Mouse (Mus musculus) limb, embryonic 13.5 days (tissue): Measurements from ENCODE around the gene Agap1. TPM values are rescaled to one million over a fixed set of nuclear protein-coding genes. Genes with fewer than 3 reads are reported as not detected.
A peak's percentile ranks its signal among the peaks of the same experiment; 100 is the strongest.

Source experiments
- ATAC-seq: fragments of 200-750 bp; cut with Nextera tagmentation; 2 replicates; pipeline ENCODE4 v1.8.0; 2017; ENCODE audit warnings: low read depth, moderate number of reproducible peaks, moderate TSS enrichment; ENCODE audit not compliant: low FRiP score
- H3K27ac ChIP-seq: fragments of 300-500 bp; sonication (generic); 2 replicates; pipeline ENCODE4 v1.5.1; 2015; ENCODE audit warnings: inconsistent platforms, mild to moderate bottlenecking, moderate library complexity
- H3K27me3 ChIP-seq: fragments of 300-500 bp; sonication (generic); 2 replicates; pipeline ENCODE4 v1.6.1; 2015; ENCODE audit warnings: mild to moderate bottlenecking, inconsistent platforms
- H3K36me3 ChIP-seq: fragments of 300-500 bp; sonication (generic); 2 replicates; pipeline ENCODE4 v1.6.1; 2015; ENCODE audit warnings: inconsistent platforms, mild to moderate bottlenecking, moderate library complexity
- H3K4me1 ChIP-seq: fragments of 300-500 bp; sonication (generic); 2 replicates; pipeline ENCODE4 v1.6.1; 2015; ENCODE audit warnings: inconsistent platforms
- H3K4me2 ChIP-seq: fragments of 300-500 bp; sonication (generic); replicated peaks from 2 replicates; pipeline ENCODE4 v1.6.1; 2015; ENCODE audit warnings: inconsistent platforms, mild to moderate bottlenecking, moderate library complexity
- H3K4me3 ChIP-seq: fragments of 300-500 bp; sonication (generic); 2 replicates; pipeline ENCODE4 v1.5.1; 2015; ENCODE audit warnings: moderate library complexity, mild to moderate bottlenecking, inconsistent platforms
- H3K9ac ChIP-seq: fragments of 300-500 bp; sonication (generic); 2 replicates; pipeline ENCODE4 v1.6.1; 2015; ENCODE audit warnings: mild to moderate bottlenecking, inconsistent platforms
- H3K9me3 ChIP-seq: fragments of 300-500 bp; sonication (generic); 2 replicates; pipeline ENCODE4 v1.6.1; 2016; ENCODE audit warnings: inconsistent platforms
- WGBS: fragments of 180-500 bp; shearing (Covaris S2); methylation state at CpG from one replicate; pipeline ENCODE4 v1.1.7; 2015; 5-methylcytosine and 5-hydroxymethylcytosine counted together
- polyA plus RNA-seq: library from polyadenylated mRNA; unstranded; fragments of >200 nt; fragmentation: Nextera tagmentation; extraction: Ambion mirVana; gene quantifications from 2 replicates; pipeline ENCODE4 v1.2.1, GENCODE M21; 2015

Agap1 gene
- polyA plus RNA-seq, 1 experiment from 2014 or later: 13.3 TPM

DNA sequence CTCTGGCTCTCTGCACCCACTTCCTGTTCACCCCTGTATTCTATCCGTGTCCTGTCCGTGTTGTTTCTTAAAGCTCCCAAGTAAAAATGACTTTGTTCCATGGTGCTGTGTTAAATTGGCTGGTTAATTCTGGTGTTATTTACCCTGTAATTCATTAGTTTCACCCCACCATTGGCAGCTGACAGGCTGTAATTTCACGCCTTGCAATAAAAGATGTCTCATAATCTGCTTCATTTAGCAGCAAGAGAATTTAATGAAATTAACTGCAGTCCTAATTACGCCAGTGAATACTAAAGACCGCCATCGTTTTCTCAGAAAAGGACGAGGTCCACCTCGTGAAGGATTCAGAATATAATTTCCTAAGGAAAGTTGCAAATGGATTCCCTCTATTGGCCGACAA lies 245.6 kb downstream of the Agap1 start:
- Histone ChIP-seq H3K36me3 (peaks cover 29% of the 10 kb centered on the region), H3K4me1 (peaks cover 28% of the 10 kb centered on the region), H3K9ac (no peak overlapping the region), H3K4me3 (no peak overlapping the region), H3K9me3 (no peaks in the 10 kb centered on the region), H3K27ac (no peak overlapping the region), H3K27me3 (no peaks in the 10 kb centered on the region), H3K4me2 (no peak overlapping the region)
- WGBS: 67% methylated on average over 9 of the region's 9 CpGs
- no peak for ATAC-seq

DNA sequence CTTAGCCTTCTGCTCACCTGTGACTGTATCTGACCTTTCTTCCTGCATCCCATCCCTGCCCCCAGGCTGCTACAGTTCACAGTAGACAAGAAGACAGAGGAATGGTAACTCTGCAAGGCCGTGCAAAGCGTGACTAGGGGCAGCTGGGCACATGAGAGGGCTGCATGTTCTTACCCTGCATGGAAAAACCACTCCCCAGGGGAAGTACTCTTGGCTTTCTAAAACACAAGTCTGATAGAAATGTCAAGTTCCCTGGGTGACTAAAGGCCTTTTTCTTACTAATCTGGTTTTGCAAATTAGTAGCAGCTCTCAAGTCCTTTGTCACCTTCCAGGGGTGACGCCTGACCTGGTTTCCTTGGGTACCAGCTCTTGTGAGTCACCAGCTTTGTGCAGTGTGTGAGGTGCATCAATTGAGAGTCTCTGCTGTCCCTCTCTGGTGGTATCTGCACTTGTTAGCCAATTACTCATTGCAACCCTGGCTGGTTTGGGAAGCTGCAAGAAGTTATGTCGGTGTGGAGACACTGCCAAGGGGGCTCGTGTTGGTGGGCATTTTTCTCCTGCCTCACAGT lies 246.6 kb downstream of the Agap1 start:
- H3K4me2 ChIP-seq: no peak overlapping the region
- H3K4me3 ChIP-seq: no peak overlapping the region
- H3K27ac ChIP-seq: no peak overlapping the region
- no peaks in the 10 kb centered on the region for H3K27me3 ChIP-seq
- ATAC-seq: no peak
- WGBS: 83% methylated on average over 5 of the region's 5 CpGs
- H3K9ac ChIP-seq: no peak overlapping the region
- H3K9me3 ChIP-seq: no peaks in the 10 kb centered on the region
- peaks cover 28% of the 10 kb centered on the region for H3K4me1 ChIP-seq
- peaks cover 27% of the 10 kb centered on the region for H3K36me3 ChIP-seq

DNA sequence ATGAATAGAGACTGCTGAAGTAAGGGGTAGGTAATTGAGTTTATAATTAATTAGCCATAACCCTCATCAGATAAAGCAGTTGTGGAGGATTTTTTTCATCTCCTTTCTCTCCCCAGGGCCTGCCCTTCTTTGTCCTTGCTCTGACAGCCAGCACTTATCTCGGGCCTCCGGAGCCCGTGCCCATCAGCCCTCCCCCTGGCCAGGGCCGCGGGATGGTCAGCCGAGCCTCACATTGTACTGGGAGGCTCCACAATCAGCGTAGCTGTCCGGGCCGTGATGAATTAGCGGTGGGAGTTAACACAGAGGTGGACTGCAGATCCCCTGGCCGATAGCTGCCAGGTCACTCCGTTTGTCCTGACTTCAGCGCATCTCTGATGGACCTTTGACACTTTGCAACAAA lies 248.7 kb downstream of the Agap1 start:
- no peak overlapping the region for H3K4me2 ChIP-seq
- H3K27me3 ChIP-seq: no peaks in the 10 kb centered on the region
- no peak overlapping the region for H3K9ac ChIP-seq
- H3K9me3 ChIP-seq: no peaks in the 10 kb centered on the region
- H3K27ac ChIP-seq: no peak overlapping the region
- WGBS: 15% methylated on average over 13 of the region's 13 CpGs
- H3K4me3 ChIP-seq: no peak overlapping the region
- H3K36me3 ChIP-seq: peaks cover 23% of the 10 kb centered on the region
- H3K4me1 ChIP-seq: peaks cover 40% of the 10 kb centered on the region
- ATAC-seq: no peak

DNA sequence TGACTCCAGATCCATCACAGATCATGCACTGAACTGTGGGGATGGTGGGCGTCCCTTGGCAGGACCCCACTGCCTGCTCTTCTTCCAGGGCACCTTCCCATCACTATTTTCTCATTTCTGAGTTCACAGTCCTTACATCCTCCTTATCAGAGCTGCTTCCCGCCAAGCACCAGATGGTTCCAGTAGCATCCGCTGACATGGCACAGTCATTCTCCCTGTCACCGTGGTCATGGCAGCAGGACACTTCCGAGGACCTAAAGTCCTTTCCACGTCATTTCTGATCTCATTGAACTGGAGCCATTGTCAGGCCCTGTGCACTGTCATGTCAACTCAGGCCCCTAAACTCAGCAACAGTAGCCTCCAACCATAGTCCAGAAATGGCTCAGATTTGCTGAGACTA lies 251.1 kb downstream of the Agap1 start:
- 95% methylated on average over 6 of the region's 6 CpGs for WGBS

DNA sequence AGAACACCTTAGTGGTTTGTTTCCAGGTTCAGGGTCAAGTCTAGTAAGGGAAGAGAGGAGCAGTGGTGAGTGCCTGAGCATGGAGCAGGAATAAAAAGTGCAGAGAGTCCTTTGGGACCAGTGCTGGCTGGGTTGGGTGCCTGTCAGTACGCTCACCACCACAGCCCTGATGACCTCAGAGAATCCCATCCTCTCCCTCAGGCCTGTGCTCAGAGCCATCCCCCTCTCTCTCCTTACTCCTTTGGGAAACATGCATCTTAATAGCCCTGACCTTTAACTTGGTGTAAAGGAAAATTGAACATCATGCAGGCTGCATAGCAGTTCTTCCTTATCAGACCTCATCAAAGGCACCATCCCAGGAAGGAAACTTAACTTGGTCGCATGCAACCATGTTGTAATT lies 252.3 kb downstream of the Agap1 start:
- ATAC-seq: no peak

More for the DNA sequence above, 251.1 kb downstream of the Agap1 start:
- Histone ChIP-seq H3K9ac (no peak overlapping the region), H3K4me2 (no peak overlapping the region), H3K4me3 (no peak overlapping the region), H3K36me3 (peaks cover 10% of the 10 kb centered on the region; the same call in 1 of the 2 replicates), H3K9me3 (no peaks in the 10 kb centered on the region), H3K27ac (no peak overlapping the region), H3K4me1 (peaks cover 63% of the 10 kb centered on the region), H3K27me3 (no peaks in the 10 kb centered on the region)
- no peak for ATAC-seq

DNA sequence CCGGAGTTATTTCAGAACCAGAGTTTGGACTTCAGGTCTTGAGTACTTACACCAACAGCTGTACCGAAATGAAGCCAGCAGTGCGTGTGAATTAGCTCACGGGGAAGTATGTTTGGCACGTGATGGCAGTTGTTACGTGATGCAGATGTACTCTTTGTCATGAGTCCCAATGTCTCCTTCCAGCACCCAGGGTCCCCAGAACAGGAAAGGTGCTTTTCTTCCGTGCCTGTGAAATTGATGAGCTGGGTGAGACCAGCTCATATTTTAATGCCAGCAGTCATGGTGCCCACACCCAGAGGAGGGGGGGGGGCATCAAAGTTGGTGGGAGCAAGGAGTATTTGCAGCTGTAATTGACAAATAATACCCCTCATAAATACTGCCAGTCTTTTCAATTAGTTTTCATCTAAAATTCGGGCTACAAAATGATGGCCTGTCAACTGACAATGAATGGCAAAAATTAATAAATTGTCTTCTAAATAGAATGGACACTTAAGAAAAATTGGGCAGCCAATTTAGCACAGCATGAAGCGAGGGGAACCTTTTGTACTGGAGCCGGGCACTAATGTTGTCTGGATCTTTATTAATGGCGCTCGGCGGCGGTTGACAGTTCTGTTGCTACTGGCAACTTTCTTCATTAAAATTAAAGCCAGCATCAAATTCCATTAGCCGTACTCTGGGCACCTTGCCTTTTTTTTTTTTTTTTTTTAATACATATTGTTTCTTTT lies 253.3 kb downstream of the Agap1 start:
- Histone ChIP-seq H3K27ac (no peak overlapping the region), H3K4me3 (no peak overlapping the region), H3K9ac (no peak overlapping the region), H3K4me1 (peaks cover 59% of the 10 kb centered on the region), H3K9me3 (no peaks in the 10 kb centered on the region), H3K27me3 (no peaks in the 10 kb centered on the region), H3K36me3 (peaks cover 12% of the 10 kb centered on the region; the same call in 1 of the 2 replicates), H3K4me2 (no peak overlapping the region)
- 34% methylated on average over 15 of the region's 15 CpGs for WGBS
- ATAC-seq: no peak

More for the DNA sequence above, 252.3 kb downstream of the Agap1 start:
- Histone ChIP-seq H3K27ac (no peak overlapping the region), H3K4me2 (no peak overlapping the region), H3K27me3 (no peaks in the 10 kb centered on the region), H3K4me1 (peaks cover 68% of the 10 kb centered on the region), H3K36me3 (peaks cover 7% of the 10 kb centered on the region; the same call in 1 of the 2 replicates), H3K9ac (no peak overlapping the region), H3K4me3 (no peak overlapping the region), H3K9me3 (no peaks in the 10 kb centered on the region)
- 85% methylated on average over 2 of the region's 2 CpGs for WGBS

DNA sequence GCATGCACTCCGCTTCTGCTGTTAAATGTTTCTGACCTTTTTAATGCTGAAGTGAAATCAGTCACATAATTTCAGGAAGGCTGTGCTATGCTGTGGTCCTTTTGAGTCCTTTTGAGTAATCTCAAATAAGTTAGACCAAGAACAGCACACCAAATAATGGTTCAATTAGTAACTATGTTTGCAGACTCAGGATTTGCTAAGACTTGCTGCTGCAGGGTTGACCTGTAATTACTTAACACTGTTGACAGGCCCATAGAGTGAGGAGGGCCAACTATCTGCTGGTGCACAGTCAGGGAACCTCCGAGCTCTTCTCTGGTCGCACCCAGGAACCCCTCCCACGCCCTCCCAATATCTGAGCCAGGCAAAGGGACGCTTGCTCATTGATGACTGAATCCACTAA lies 255.2 kb downstream of the Agap1 start:
- no peaks in the 10 kb centered on the region for H3K9me3 ChIP-seq
- 81% methylated on average over 5 of the region's 5 CpGs for WGBS
- no peak for ATAC-seq
- H3K36me3 ChIP-seq: peaks cover 12% of the 10 kb centered on the region; the same call in 1 of the 2 replicates
- H3K4me3 ChIP-seq: no peak overlapping the region
- peaks cover 67% of the 10 kb centered on the region for H3K4me1 ChIP-seq
- no peak overlapping the region for H3K9ac ChIP-seq
- H3K27me3 ChIP-seq: no peaks in the 10 kb centered on the region
- H3K4me2 ChIP-seq: no peak overlapping the region
- no peak overlapping the region for H3K27ac ChIP-seq

DNA sequence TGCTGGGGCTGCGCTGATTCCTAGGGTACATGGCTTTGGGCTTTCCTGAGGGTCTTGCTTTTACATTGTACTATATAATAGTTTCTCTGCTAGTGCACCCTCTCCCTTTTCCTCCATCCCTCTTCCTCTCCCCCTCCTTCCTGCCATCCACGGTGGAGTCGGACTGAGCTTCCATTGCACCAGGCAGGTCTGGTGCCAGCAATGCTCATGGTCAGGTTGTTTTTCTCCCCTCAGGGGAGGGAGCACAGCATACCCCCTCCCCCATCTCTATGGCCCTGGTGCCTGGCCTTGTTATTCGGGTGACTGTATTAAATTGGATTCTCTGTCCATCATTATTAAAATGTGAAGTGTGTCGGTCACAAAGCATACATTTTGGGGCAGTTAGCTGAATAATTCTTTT lies 259.1 kb downstream of the Agap1 start:
- Histone ChIP-seq H3K27ac (no peak overlapping the region), H3K9me3 (no peaks in the 10 kb centered on the region), H3K4me3 (no peak overlapping the region), H3K36me3 (peaks cover 5% of the 10 kb centered on the region; the same call in 1 of the 2 replicates), H3K9ac (no peak overlapping the region), H3K4me1 (peaks cover 76% of the 10 kb centered on the region), H3K27me3 (no peaks in the 10 kb centered on the region), H3K4me2 (no peak overlapping the region)
- WGBS: 30% methylated on average over 5 of the region's 5 CpGs
- no peak for ATAC-seq

DNA sequence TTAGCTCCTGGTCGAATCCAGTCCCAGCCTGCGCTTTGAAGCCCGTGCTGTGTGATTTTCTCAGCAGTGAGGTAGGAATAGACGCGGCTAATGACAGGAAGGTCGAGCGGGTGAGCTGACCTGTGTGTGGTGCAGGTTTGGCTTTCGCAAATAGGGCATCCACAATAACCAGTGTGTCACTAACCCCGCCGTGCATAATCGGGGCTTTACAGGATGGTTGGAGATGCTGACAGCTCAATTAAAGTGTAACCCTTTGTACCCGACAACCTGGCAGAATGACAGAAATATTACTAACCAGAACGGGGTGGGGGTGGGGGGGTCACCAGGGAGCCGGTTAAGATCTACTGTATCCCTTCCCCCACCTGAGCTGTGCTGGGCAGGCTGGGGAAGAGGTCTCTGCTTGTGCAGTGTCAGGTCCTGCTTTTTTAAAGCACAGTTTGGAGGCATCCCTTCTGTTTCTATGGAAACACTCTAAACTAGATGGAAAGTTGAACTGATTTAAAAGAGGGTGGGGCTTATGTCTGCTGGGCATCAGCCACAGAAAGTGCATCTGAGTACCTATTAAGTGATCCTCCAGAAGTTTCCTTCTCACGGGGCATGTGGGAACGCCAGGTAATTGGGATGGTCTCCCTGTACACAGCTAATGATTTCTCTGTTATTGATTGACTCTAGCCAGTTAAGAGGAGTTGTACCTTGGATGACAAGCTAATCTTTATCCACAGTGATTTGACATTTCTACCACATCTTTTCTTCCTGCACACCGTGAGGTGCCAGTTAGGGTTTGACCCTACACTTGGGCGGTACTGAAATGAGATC lies 259.8 kb downstream of the Agap1 start:
- no peaks in the 10 kb centered on the region for H3K9me3 ChIP-seq
- no peak overlapping the region for H3K4me3 ChIP-seq
- H3K27ac ChIP-seq: no peak overlapping the region
- WGBS: 24% methylated on average over 18 of the region's 18 CpGs
- no peak overlapping the region for H3K4me2 ChIP-seq
- peaks cover 5% of the 10 kb centered on the region; the same call in 1 of the 2 replicates for H3K36me3 ChIP-seq
- 0 out of 2 replicates have a peak, but pooled peaks have one; percentile 48 for ATAC-seq
- no peaks in the 10 kb centered on the region for H3K27me3 ChIP-seq
- H3K9ac ChIP-seq: no peak overlapping the region
- H3K4me1 ChIP-seq: peaks cover 76% of the 10 kb centered on the region

DNA sequence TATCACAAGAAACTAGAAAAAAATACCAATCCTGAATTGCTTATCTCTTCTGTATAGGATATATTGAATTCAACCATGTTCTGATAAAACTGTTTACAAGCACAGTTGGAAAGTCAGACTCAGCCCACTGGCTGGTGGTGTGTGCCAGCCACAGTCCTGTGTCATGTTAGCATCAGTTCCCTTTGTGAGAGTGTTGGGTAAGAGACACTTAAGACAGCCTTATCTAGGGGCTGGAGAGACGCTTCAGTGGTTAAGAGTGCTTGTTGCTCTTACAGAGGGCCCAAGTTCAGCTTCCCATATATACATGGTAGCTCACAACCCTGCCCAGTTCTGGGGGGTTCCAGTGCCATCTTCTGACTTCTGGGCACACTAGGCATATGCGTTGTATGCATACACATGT lies 261.6 kb downstream of the Agap1 start:
- Histone ChIP-seq H3K4me2 (no peak overlapping the region), H3K4me1 (peaks cover 58% of the 10 kb centered on the region), H3K9me3 (no peaks in the 10 kb centered on the region), H3K36me3 (peaks cover 5% of the 10 kb centered on the region; the same call in 1 of the 2 replicates), H3K4me3 (no peak overlapping the region), H3K9ac (no peak overlapping the region), H3K27ac (no peak overlapping the region), H3K27me3 (no peaks in the 10 kb centered on the region)
- no peak for ATAC-seq
- WGBS: 88% methylated on average over 2 of the region's 2 CpGs

DNA sequence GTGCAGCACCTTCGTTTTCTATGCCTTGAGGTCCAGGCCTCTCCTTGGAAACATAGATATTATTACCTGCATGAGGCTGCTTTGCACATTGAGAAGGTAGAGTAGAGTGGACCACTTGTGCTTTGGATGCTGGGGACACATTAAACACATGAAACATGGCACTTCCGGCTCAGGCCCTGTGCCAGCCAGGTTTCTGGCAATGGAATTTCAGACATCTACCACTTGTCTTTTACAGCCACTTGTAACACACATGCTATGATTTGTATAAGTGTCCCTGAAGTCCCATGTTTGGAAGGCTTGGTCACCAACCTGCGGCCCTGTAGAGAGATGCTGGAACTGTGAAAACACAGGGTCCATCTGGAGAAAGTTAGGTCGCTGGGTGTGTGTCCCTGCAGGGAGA lies 262.5 kb downstream of the Agap1 start:
- WGBS: 86% methylated on average over 4 of the region's 4 CpGs
- H3K36me3 ChIP-seq: peaks cover 5% of the 10 kb centered on the region; the same call in 1 of the 2 replicates
- peaks cover 50% of the 10 kb centered on the region for H3K4me1 ChIP-seq
- H3K9ac ChIP-seq: no peak overlapping the region
- no peak overlapping the region for H3K4me3 ChIP-seq
- H3K9me3 ChIP-seq: no peaks in the 10 kb centered on the region
- H3K27ac ChIP-seq: no peak overlapping the region
- no peak overlapping the region for H3K4me2 ChIP-seq
- ATAC-seq: no peak
- H3K27me3 ChIP-seq: no peaks in the 10 kb centered on the region

DNA sequence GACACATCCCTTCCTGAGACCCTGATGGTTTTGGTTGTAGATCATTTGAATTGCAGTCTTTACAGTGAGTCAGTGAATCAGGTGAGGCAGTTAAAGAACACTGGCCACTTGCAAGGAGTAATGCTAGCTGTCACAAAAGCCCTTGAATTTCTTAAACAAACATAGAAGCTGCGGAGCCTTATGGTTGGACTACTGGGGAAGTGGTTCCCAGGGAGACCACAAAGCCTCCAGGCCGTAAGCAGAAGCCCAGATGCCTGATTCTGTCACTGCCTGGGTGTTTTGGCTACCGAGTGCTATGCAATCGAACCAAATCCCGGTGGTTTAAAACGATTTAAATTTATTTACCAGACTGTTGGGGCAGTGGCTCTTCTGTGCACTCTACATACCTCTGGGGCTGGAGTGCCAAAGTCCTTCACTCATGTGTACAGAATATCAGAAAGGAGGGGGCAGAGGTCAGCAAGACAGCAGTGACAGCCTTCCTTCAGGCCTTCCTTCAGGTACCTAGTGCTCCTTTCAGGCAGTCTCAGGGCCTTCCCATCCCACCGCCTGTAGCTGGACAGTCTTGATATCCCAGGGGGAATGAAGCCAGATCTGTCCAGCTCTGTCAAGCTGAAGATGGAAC lies 264.3 kb downstream of the Agap1 start:
- H3K9ac ChIP-seq: no peak overlapping the region
- no peak overlapping the region for H3K4me2 ChIP-seq
- H3K36me3 ChIP-seq: no peaks in the 10 kb centered on the region
- no peak overlapping the region for H3K4me3 ChIP-seq
- WGBS: 53% methylated on average over 7 of the region's 7 CpGs
- H3K27me3 ChIP-seq: no peaks in the 10 kb centered on the region
- no peaks in the 10 kb centered on the region for H3K9me3 ChIP-seq
- peaks cover 47% of the 10 kb centered on the region for H3K4me1 ChIP-seq
- ATAC-seq: no peak
- H3K27ac ChIP-seq: no peak overlapping the region
